In the genomic region with DNA sequence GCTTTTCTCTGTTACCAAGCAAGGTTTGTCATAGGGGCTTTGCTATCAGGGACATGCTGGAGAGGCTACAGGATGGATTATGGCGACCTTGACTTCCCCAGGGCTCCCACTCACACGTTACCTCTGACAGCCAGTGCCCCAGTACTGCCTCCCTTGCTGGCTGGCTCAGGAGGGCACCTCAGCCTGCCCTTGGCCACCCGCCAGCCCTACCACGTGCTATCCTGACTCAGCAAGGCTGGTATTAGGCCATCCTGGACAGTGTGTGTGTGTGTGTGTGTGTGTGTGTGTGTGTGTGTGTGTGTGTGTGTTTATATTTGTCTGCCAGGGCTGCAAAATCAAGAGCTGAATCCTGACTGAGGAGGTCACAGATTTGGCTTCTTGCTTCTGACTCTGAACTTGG, we compare ENCODE assay signal across 8 mouse cellular contexts. TPM values are rescaled to one million over a fixed set of nuclear protein-coding genes. Genes with fewer than 3 reads are reported as not detected.
DNase-seq lines count a peak whose midpoint lies in the region; ATAC-seq lines count a peak whose summit lies in the region.

No protein-coding gene starts in this region.

- no peaks in the 10 kb centered on the region for H3K4me1 ChIP-seq in hindbrain, embryonic 16.5 days (ENCODE audit: control insufficient read depth, insufficient read depth, low read depth, low read length)

- no peaks in the 10 kb centered on the region for H3K27me3 ChIP-seq in hindbrain, embryonic 16.5 days (replicated peaks; ENCODE audit: control insufficient read depth, insufficient read depth, low read length)

- no peak overlapping the region for H3K9ac ChIP-seq in hindbrain, embryonic 16.5 days (ENCODE audit: low read depth, low read length)

- no peaks in the 10 kb centered on the region for H3K9me3 ChIP-seq in hindbrain, embryonic 16.5 days (ENCODE audit: control insufficient read depth, low read length)

- peak; percentile 84 for ATAC-seq in granulocyte monocyte progenitor cell, adult 5-6 weeks (replicated peaks; ENCODE audit: poor library complexity, severe bottlenecking)
- ATAC-seq in hindbrain, embryonic 16.5 days = no peak

- H3K4me2 ChIP-seq in hindbrain, embryonic 16.5 days (ENCODE audit: low read length) = no peak overlapping the region

- WGBS in hindbrain, embryonic 16.5 days = 39% methylated on average over 4 of the region's 4 CpGs

- H3K27ac ChIP-seq in hindbrain, embryonic 16.5 days (ENCODE audit: low read depth, low read length) = no peak overlapping the region

- H3K36me3 ChIP-seq in hindbrain, embryonic 16.5 days (ENCODE audit: control insufficient read depth, insufficient read depth, low read length) = no peaks in the 10 kb centered on the region

- DNase-seq in retina, adult 2 months (ENCODE audit: low read depth, low spot score) = peak; percentile 88
- DNase-seq in retina, embryonic 14.5 days (ENCODE audit: low spot score) = no peak
- peak; percentile 97 to 98 for DNase-seq in kidney, postnatal 36 days
- DNase-seq in skeletal muscle tissue, adult 2 months (ENCODE audit: low read depth, low spot score) = peak; percentile 83
- no peak for DNase-seq in layer of hippocampus, adult 8-10 months (ENCODE audit: low spot score in 2 of 2)
- DNase-seq in thymus, postnatal 14 days = no peak

- H3K4me3 ChIP-seq in hindbrain, embryonic 16.5 days (ENCODE audit: low read length) = no peak overlapping the region

RNA-seq across cellular contexts. Expression of a gene that starts 12.6 kb away (rescaled TPM):
- not detected in 2 replicates for total RNA-seq in granulocyte monocyte progenitor cell, adult 5-6 weeks (2014; fragmentation: Nextera tagmentation)
- 0.10 TPM in 1 of 2 replicates, not detected in the other for total RNA-seq in granulocyte monocyte progenitor cell, adult 5-6 weeks (2017)
- total RNA-seq in layer of hippocampus, adult 8-10 months (2022) = 100 to 1,000 TPM in 2 of 4 experiments, 10 to 100 TPM in 2; 84.4 to 105 (median 93.8) TPM
- 65.1 and 67.4 TPM in 2 replicates for polyA plus RNA-seq in hindbrain, embryonic 16.5 days (2015; fragmentation: Nextera tagmentation; extraction: Ambion mirVana)

RNA-seq across cellular contexts. Expression of a gene that starts 55.4 kb away (rescaled TPM):
- not detected in 2 replicates for total RNA-seq in granulocyte monocyte progenitor cell, adult 5-6 weeks (2014; fragmentation: Nextera tagmentation)
- total RNA-seq in granulocyte monocyte progenitor cell, adult 5-6 weeks (2017) = not detected in 2 replicates
- total RNA-seq in layer of hippocampus, adult 8-10 months (2022) = not detected
- polyA plus RNA-seq in hindbrain, embryonic 16.5 days (2015; fragmentation: Nextera tagmentation; extraction: Ambion mirVana) = not detected in 2 replicates

Comparison
In these comparisons a context has a peak if more than half of its experiments do, and no peak if none do; other contexts are left out.
1. DNase-seq: peak in retina, adult 2 months (single experiment), kidney, postnatal 36 days (2 of 2) and skeletal muscle tissue, adult 2 months (single experiment); none in retina, embryonic 14.5 days (single experiment), layer of hippocampus, adult 8-10 months (0 of 2) and thymus, postnatal 14 days (single experiment).
2. RNA of a gene that starts 12.6 kb away (total RNA-seq): 84.4 to 105 TPM in layer of hippocampus, adult 8-10 months; 0.10 TPM in granulocyte monocyte progenitor cell, adult 5-6 weeks; every median in the first group is over 10 times any median in the second.